10 mouse cellular contexts compared by ENCODE assay signal in the genomic region with DNA sequence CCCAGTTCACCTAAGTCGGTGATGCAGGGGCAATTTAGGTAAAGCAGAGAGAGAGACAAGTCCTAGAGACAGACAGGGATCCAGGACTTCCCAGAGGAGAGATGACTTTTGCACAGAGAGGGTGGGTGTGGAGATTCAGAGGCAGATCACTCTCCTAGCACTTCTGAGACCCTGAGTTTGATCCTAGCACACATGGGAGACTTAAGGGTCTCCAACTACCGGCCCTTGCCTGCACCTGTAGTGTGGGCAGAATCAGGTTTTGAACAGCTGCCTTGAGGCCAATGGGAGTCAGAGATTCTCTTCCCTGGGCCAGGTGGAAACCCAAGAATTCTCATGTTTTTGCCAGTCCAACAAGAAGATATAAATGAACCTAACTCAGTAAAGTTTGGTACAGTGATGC. TPM values are rescaled to one million over a fixed set of nuclear protein-coding genes. Genes with fewer than 3 reads are reported as not detected.
A peak's percentile ranks its signal among the peaks of the same experiment; 100 is the strongest.
DNase-seq lines count a peak whose midpoint lies in the region; ATAC-seq lines count a peak whose summit lies in the region.
"Had no signal": no experiment of that assay in that cellular context is flagged by ENCODE, and none has a peak within 500 bp of the region (broad histone marks: within the 10 kb centered on the region; RNA-seq: fewer than 3 reads in every experiment).

No protein-coding gene starts in this region.

- H3K27me3 ChIP-seq in lung, embryonic 15.5 days, result peaks cover 72% of the 10 kb centered on the region
- H3K27me3 ChIP-seq in forebrain, embryonic 16.5 days (replicated peaks; ENCODE audit: control insufficient read depth, insufficient read depth, low read length), result peaks cover 32% of the 10 kb centered on the region
- peaks cover 83% of the 10 kb centered on the region for H3K27me3 ChIP-seq in liver, embryonic 13.5 days
- peaks cover 28% of the 10 kb centered on the region for H3K27me3 ChIP-seq in stomach, embryonic 15.5 days (replicated peaks)

- H3K4me3 ChIP-seq in lung, embryonic 15.5 days, result no peak overlapping the region
- peak overlapping the region; percentile 46; the same call in 1 of the 2 replicates for H3K4me3 ChIP-seq in forebrain, embryonic 16.5 days (replicated peaks; ENCODE audit: low read length)
- H3K4me3 ChIP-seq in liver, embryonic 13.5 days (replicated peaks), result peak overlapping the region; percentile 72
- H3K4me3 ChIP-seq in stomach, embryonic 15.5 days (replicated peaks), result peak overlapping the region; percentile 45; the same call in 1 of the 2 replicates

- 31% methylated on average over 2 of the region's 2 CpGs for WGBS in lung, embryonic 15.5 days
- 24% methylated on average over 2 of the region's 2 CpGs for WGBS in forebrain, embryonic 16.5 days
- 26% methylated on average over 2 of the region's 2 CpGs for WGBS in liver, embryonic 13.5 days (ENCODE audit: insufficient replicate concordance)
- WGBS in stomach, embryonic 15.5 days, result 23% methylated on average over 2 of the region's 2 CpGs

- no peak for ATAC-seq in lung, embryonic 15.5 days (ENCODE audit: borderline replicate concordance, extremely low read depth, low FRiP score, low TSS enrichment)
- ATAC-seq in forebrain, embryonic 16.5 days, result no peak
- no peak for ATAC-seq in liver, embryonic 13.5 days (ENCODE audit: low read depth)
- ATAC-seq in stomach, embryonic 15.5 days (ENCODE audit: insufficient read depth, low FRiP score, low read depth), result no peak
- ATAC-seq: Patski had no signal

- H3K9ac ChIP-seq in lung, embryonic 15.5 days, result no peak overlapping the region
- no peak overlapping the region for H3K9ac ChIP-seq in forebrain, embryonic 16.5 days (replicated peaks; ENCODE audit: low read depth, low read length)
- peak overlapping the region; percentile 77 for H3K9ac ChIP-seq in liver, embryonic 13.5 days
- H3K9ac ChIP-seq in stomach, embryonic 15.5 days, result no peak overlapping the region

- H3K36me3 ChIP-seq in lung, embryonic 15.5 days, result no peaks in the 10 kb centered on the region
- no peaks in the 10 kb centered on the region for H3K36me3 ChIP-seq in forebrain, embryonic 16.5 days (ENCODE audit: control insufficient read depth, insufficient read depth)
- no peaks in the 10 kb centered on the region for H3K36me3 ChIP-seq in liver, embryonic 13.5 days
- no peaks in the 10 kb centered on the region for H3K36me3 ChIP-seq in stomach, embryonic 15.5 days

- H3K4me1 ChIP-seq in lung, embryonic 15.5 days, result peaks cover 9% of the 10 kb centered on the region
- peaks cover 8% of the 10 kb centered on the region for H3K4me1 ChIP-seq in forebrain, embryonic 16.5 days (replicated peaks; ENCODE audit: control insufficient read depth, insufficient read depth, low read length)
- peaks cover 18% of the 10 kb centered on the region for H3K4me1 ChIP-seq in liver, embryonic 13.5 days (replicated peaks)
- H3K4me1 ChIP-seq in stomach, embryonic 15.5 days, result peaks cover 8% of the 10 kb centered on the region

- H3K27ac ChIP-seq in lung, embryonic 15.5 days, result no peak overlapping the region
- no peak overlapping the region for H3K27ac ChIP-seq in forebrain, embryonic 16.5 days (ENCODE audit: low read length)
- no peak overlapping the region for H3K27ac ChIP-seq in liver, embryonic 13.5 days
- no peak overlapping the region for H3K27ac ChIP-seq in stomach, embryonic 15.5 days

- H3K9me3 ChIP-seq in lung, embryonic 15.5 days, result no peaks in the 10 kb centered on the region
- no peaks in the 10 kb centered on the region for H3K9me3 ChIP-seq in forebrain, embryonic 16.5 days (ENCODE audit: control insufficient read depth, low read length)
- H3K9me3 ChIP-seq in liver, embryonic 13.5 days (replicated peaks), result no peaks in the 10 kb centered on the region
- H3K9me3 ChIP-seq in stomach, embryonic 15.5 days, result no peaks in the 10 kb centered on the region
- H3K9me3 ChIP-seq: megakaryocyte, embryonic 14.5 days had no signal

- no peak for DNase-seq in lung, adult 18-20 months
- no peak for DNase-seq in liver, embryonic 13.5 days
- DNase-seq in urinary bladder, postnatal 25 days (ENCODE audit: low spot score), result no peak
- DNase-seq in cerebellum, postnatal 14 days, result no peak
- DNase-seq in adipocyte (ENCODE audit: low spot score), result no peak

- H3K4me2 ChIP-seq in lung, embryonic 15.5 days, result 0 out of 2 replicates have a peak overlapping the region, but pooled peaks have one; percentile 69
- H3K4me2 ChIP-seq in forebrain, embryonic 16.5 days (ENCODE audit: low read length), result peak overlapping the region; percentile 75
- H3K4me2 ChIP-seq in liver, embryonic 13.5 days, result peak overlapping the region; percentile 96
- H3K4me2 ChIP-seq in stomach, embryonic 15.5 days, result peak overlapping the region; percentile 76

RNA-seq across cellular contexts. Expression of gene Slc6a20a, which starts 0.5 kb away (rescaled TPM):
- 0.12 and 0.31 TPM in 2 replicates for polyA plus RNA-seq in lung, embryonic 15.5 days (2015; fragmentation: Nextera tagmentation; extraction: Ambion mirVana)
- 4.2 and 6.4 TPM in 2 replicates for polyA plus RNA-seq in forebrain, embryonic 16.5 days (2015; fragmentation: Nextera tagmentation; extraction: Ambion mirVana)
- polyA plus RNA-seq in liver, embryonic 13.5 days (2015; fragmentation: Nextera tagmentation; extraction: Ambion mirVana), result 0.98 and 1.2 TPM in 2 replicates
- polyA plus RNA-seq in stomach, embryonic 15.5 days (2015; fragmentation: Nextera tagmentation; extraction: Ambion mirVana), result 3.8 and 4.9 TPM in 2 replicates
- polyA plus RNA-seq: Patski had no signal

RNA-seq across cellular contexts. Expression of gene Ccr9, which starts 1.0 kb away (rescaled TPM):
- polyA plus RNA-seq in lung, embryonic 15.5 days (2015; fragmentation: Nextera tagmentation; extraction: Ambion mirVana), result 0.19 and 1.0 TPM in 2 replicates
- 0.15 and 0.50 TPM in 2 replicates for polyA plus RNA-seq in forebrain, embryonic 16.5 days (2015; fragmentation: Nextera tagmentation; extraction: Ambion mirVana)
- polyA plus RNA-seq in liver, embryonic 13.5 days (2015; fragmentation: Nextera tagmentation; extraction: Ambion mirVana), result 0.39 and 0.46 TPM in 2 replicates
- 0.34 and 0.41 TPM in 2 replicates for polyA plus RNA-seq in stomach, embryonic 15.5 days (2015; fragmentation: Nextera tagmentation; extraction: Ambion mirVana)

RNA-seq across cellular contexts. Expression of gene Lztfl1, which starts 38.3 kb away (rescaled TPM):
- polyA plus RNA-seq in lung, embryonic 15.5 days (2015; fragmentation: Nextera tagmentation; extraction: Ambion mirVana), result 46.6 and 47.9 TPM in 2 replicates
- 55.8 and 61.6 TPM in 2 replicates for polyA plus RNA-seq in forebrain, embryonic 16.5 days (2015; fragmentation: Nextera tagmentation; extraction: Ambion mirVana)
- polyA plus RNA-seq in liver, embryonic 13.5 days (2015; fragmentation: Nextera tagmentation; extraction: Ambion mirVana), result 20.7 and 26.6 TPM in 2 replicates
- 48.4 and 53.3 TPM in 2 replicates for polyA plus RNA-seq in stomach, embryonic 15.5 days (2015; fragmentation: Nextera tagmentation; extraction: Ambion mirVana)

RNA-seq across cellular contexts. Expression of gene Slc6a20b, which starts 46.8 kb away (rescaled TPM):
- polyA plus RNA-seq in lung, embryonic 15.5 days (2015; fragmentation: Nextera tagmentation; extraction: Ambion mirVana), result 0.15 and 0.18 TPM in 2 replicates
- 0.19 and 0.41 TPM in 2 replicates for polyA plus RNA-seq in forebrain, embryonic 16.5 days (2015; fragmentation: Nextera tagmentation; extraction: Ambion mirVana)
- polyA plus RNA-seq in liver, embryonic 13.5 days (2015; fragmentation: Nextera tagmentation; extraction: Ambion mirVana), result 0.07 TPM in 2 replicates
- 0.28 and 0.30 TPM in 2 replicates for polyA plus RNA-seq in stomach, embryonic 15.5 days (2015; fragmentation: Nextera tagmentation; extraction: Ambion mirVana)
